Mouse (Mus musculus): ENCODE measurements at regions not wholly inside any gene's neighbourhood (a gene's known extent, or its start where the extent isn't known, plus 50 kb on each side); places are given as distances from the start of the nearest gene placed in this dataset.

DNA sequence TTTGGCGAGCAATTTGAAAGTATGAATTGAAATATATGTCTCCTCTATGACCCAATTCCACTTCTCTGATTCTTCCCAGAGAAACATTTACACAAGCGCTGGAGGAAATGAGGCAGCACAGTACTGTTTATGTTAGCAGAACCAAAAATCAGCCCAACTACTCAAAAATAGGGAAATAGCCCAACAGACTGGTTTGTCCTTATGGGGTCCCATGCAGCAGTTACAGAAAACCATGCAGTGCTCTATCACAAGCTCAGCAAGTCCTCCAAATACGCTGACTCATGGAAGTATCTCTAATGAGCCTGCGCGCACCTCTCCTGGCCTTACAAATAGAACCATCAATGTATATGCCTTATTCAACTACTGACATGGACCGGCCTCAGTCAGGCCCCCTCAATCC lies 55.4 kb upstream of the Enpp6 start:
- peak; percentile 18; the same call in 1 of the 2 replicates for ATAC-seq (replicated peaks; ENCODE audit: low FRiP score)
- Histone ChIP-seq H3K4me3 (replicated peaks) (no peak overlapping the region), H3K9ac (no peak overlapping the region), H3K4me1 (peaks cover 8% of the 10 kb centered on the region; the same call in 1 of the 2 replicates), H3K9me3 (replicated peaks) (no peaks in the 10 kb centered on the region), H3K36me3 (no peaks in the 10 kb centered on the region), H3K27ac (peak overlapping the region; percentile 29; the same call in 1 of the 2 replicates), H3K4me2 (no peak overlapping the region), H3K27me3 (no peaks in the 10 kb centered on the region)
- 83% methylated on average over 6 of the region's 6 CpGs for WGBS

DNA sequence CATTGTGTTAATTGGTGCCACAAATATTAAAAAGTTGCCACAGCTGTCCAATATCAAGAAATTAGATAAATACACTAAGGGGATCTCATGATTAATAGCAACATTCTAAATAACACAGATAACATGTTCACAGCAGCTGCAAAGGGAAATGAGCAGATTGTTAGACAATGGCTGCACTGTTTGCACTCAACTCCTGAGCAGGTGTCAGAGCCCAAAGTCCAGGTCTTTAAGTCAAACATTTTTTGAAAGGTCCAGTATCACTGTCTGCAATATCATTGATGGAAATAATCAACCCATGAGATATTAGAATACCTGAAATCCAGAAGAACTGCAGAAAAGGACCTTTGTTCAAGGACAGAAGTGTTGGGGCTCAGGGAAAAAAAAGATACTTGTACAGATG lies 53.4 kb upstream of the Enpp6 start:
- no peak overlapping the region for H3K27ac ChIP-seq
- no peaks in the 10 kb centered on the region for H3K9me3 ChIP-seq (replicated peaks)
- no peak overlapping the region for H3K4me2 ChIP-seq
- H3K36me3 ChIP-seq, result no peaks in the 10 kb centered on the region
- no peak for ATAC-seq (replicated peaks; ENCODE audit: low FRiP score)
- no peaks in the 10 kb centered on the region for H3K27me3 ChIP-seq
- peaks cover 8% of the 10 kb centered on the region; the same call in 1 of the 2 replicates for H3K4me1 ChIP-seq
- H3K4me3 ChIP-seq (replicated peaks), result no peak overlapping the region
- H3K9ac ChIP-seq, result no peak overlapping the region

DNA sequence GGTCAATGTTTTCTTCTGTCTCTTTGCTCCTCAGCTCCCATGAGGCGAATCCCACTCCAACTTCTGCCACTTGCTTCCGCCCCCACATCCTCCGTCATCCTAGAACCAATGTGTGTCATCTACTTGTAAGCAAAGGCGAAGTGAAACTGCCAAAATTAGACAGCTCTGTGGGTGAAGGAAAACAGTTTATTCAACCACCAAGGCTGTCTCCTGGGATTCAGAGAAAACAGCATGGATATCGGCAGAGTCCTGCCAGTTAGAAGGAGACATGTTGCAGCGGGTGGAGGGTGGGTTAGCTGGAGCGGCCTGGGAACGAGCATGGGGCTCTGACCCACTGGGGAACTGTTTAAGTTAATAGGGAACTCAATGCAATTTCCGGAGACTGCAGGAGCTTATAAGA lies 52.4 kb upstream of the Enpp6 start:
- Histone ChIP-seq H3K9ac (no peak overlapping the region), H3K9me3 (replicated peaks) (no peaks in the 10 kb centered on the region), H3K4me1 (0 out of 2 replicates have a peak, but pooled peaks cover 5% of the 10 kb centered on the region), H3K4me2 (no peak overlapping the region), H3K36me3 (no peaks in the 10 kb centered on the region), H3K27ac (no peak overlapping the region), H3K4me3 (replicated peaks) (no peak overlapping the region), H3K27me3 (no peaks in the 10 kb centered on the region)
- WGBS, result 64% methylated on average over 9 of the region's 9 CpGs
- no peak for ATAC-seq (replicated peaks; ENCODE audit: low FRiP score)

DNA sequence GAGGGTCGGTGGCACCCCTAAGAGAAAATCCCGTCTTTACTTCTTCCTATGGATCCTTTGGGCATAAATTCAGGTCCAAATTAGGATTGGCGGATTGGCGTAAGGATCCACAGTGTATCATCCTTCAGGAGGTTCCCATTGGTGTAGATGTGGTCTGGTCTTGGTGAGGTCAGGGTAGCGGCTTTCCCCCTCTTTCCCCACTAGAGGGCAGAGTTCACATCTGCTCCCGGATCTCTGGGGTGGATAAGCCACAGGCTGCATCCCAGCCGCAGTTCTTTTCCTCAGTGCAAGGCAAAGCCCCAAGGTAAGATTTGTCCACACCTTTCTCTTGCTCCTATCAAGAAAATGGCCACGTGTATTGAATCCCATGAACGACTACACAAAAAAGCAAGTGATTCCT lies 51.8 kb upstream of the Enpp6 start:
- Histone ChIP-seq H3K9ac (no peak overlapping the region), H3K27ac (no peak overlapping the region), H3K27me3 (no peaks in the 10 kb centered on the region), H3K9me3 (replicated peaks) (no peaks in the 10 kb centered on the region), H3K4me3 (replicated peaks) (no peak overlapping the region), H3K36me3 (no peaks in the 10 kb centered on the region), H3K4me2 (no peak overlapping the region), H3K4me1 (0 out of 2 replicates have a peak, but pooled peaks cover 5% of the 10 kb centered on the region)
- ATAC-seq (replicated peaks; ENCODE audit: low FRiP score), result peak; percentile 71; the same call in 1 of the 2 replicates
- 32% methylated on average over 9 of the region's 9 CpGs for WGBS

DNA sequence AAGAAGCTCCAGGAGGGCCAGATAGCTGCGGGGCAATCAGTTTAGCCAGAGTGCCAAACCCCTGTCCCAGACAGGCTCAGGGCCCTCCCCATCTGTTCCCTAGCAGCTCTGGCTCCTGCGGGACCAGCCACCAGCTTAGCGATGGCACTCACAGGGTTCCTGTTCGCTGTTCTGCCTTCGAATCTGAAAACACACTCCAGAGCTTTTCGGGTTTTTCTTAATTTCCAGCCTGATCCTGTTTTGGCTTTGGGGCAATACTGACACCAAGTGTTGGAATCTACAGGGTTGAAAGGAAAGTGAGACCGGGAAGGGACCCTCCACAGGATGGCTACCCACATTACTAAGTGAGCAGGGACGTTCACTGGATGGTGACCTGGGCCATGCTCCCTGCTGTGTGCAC lies 50.6 kb upstream of the Enpp6 start:
- Histone ChIP-seq H3K4me3 (replicated peaks) (no peak overlapping the region), H3K4me1 (peaks cover 8% of the 10 kb centered on the region), H3K4me2 (peak overlapping the region; percentile 34), H3K36me3 (no peaks in the 10 kb centered on the region), H3K27ac (no peak overlapping the region), H3K9ac (0 out of 2 replicates have a peak overlapping the region, but pooled peaks have one; percentile 8), H3K27me3 (no peaks in the 10 kb centered on the region), H3K9me3 (replicated peaks) (no peaks in the 10 kb centered on the region)
- 0 out of 2 replicates have a peak, but pooled peaks have one; percentile 47 for ATAC-seq (replicated peaks; ENCODE audit: low FRiP score)
- WGBS, result 28% methylated on average over 8 of the region's 8 CpGs
